In genomic region chr8:53994208-53994607, GRCm38 (mm10) we compare ENCODE assay signal across 16 mouse cellular contexts.
DNase-seq lines count a peak whose midpoint lies in the region; ATAC-seq lines count a peak whose summit lies in the region.
"Had no signal": no experiment of that assay in that cellular context is flagged by ENCODE, and none has a peak within 500 bp of the region (broad histone marks: within the 10 kb centered on the region; RNA-seq: fewer than 3 reads in every experiment).

No protein-coding gene starts in this region.

- peak; percentile 100 for ATAC-seq in common myeloid progenitor, adult 5-6 weeks (replicated peaks; ENCODE audit: low read depth, poor library complexity, severe bottlenecking)
- peak; percentile 100 for ATAC-seq in megakaryocyte progenitor cell, adult 5-6 weeks (replicated peaks; ENCODE audit: poor library complexity)
- ATAC-seq: forebrain, embryonic 16.5 days; Patski had no signal

- peak; percentile 3 to 13 for DNase-seq in spleen, postnatal 36 days (ENCODE audit: low spot score in 2 of 2)
- DNase-seq in spleen, postnatal 10 days (ENCODE audit: low spot score in 2 of 2) = no peak
- no peak for DNase-seq in liver
- DNase-seq in kidney, adult 11 months = no peak
- no peak for DNase-seq in kidney, postnatal 4 days
- DNase-seq in gastrocnemius, postnatal 25 days = no peak
- DNase-seq: adrenal gland, adult 8-10 months; adrenal gland, postnatal 36 days; cerebellum, adult 11 months; cerebellum, adult 8-10 months; cerebellum, postnatal 14 days; gastrocnemius, postnatal 10 days had no signal

Comparison
In these comparisons a context has a peak if more than half of its experiments do, and no peak if none do; other contexts are left out.
1. DNase-seq: peak in spleen, postnatal 36 days (2 of 2); none in spleen, postnatal 10 days (0 of 2), liver (single experiment), kidney, adult 11 months (single experiment), kidney, postnatal 4 days (0 of 2) and gastrocnemius, postnatal 25 days (single experiment).